Mouse (Mus musculus): ENCODE measurements around the gene St14. TPM values are rescaled to one million over a fixed set of nuclear protein-coding genes. Genes with fewer than 3 reads are reported as not detected.

The St14 gene
- not detected for polyA plus RNA-seq (2014; fragmentation: Illumina TruSeq; extraction: RNeasy Lipid Tissue Mini Kit (QIAGEN cat#74804); ENCODE audit: low read depth, low replicate concordance)

DNA sequence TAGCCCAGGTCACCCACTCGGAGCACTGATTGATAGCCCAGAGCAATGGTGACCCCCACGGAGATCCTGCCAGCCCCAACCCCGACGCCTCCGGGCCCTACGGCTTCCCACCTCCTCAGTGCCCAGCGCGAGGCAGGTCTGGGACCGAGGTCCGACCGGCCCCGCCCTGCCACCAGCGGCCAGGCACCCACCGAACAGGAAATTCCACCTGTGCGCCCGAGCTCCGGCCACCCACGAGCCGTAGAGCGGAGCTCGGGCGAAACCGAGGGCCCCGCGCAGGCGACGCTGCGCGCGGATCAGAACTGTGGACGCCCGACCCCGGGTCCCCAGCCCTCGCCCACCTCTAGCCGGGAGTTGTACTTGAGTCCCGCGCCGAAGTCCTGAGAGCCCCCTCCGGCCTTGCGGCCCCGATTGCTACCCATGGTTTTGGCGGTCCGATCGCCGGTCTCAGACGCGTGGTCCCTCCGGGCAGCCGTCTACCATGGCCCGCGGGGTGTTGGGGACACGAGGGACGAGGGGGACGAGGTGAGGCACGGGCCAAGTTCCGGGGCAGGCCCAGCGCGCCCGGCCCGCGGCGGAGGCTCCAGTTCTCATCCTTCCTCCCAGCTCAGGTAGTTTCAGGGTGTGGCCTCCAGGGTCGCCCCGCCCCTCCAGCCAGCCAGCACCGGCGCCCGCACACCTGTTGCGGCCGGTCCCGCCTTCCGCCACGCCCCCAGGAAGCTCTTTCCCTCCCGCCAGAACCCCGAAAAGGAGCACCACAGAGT, at the start of gene St14:
TSS of gene St14 (minus strand) at position 649 of the 764 bp plus-strand sequence.

Other genes starting within 250 kb of the St14 start
- 6.8 TPM for gene Adamts15, start 209.4 kb downstream of the St14 start, polyA plus RNA-seq (2014; fragmentation: Illumina TruSeq; extraction: RNeasy Lipid Tissue Mini Kit (QIAGEN cat#74804); ENCODE audit: low read depth, low replicate concordance)
- 2.6 TPM for gene Adamts8, start 189.3 kb downstream of the St14 start, polyA plus RNA-seq (2014; fragmentation: Illumina TruSeq; extraction: RNeasy Lipid Tissue Mini Kit (QIAGEN cat#74804); ENCODE audit: low read depth, low replicate concordance)
- gene Zbtb44, start 101.2 kb downstream of the St14 start, polyA plus RNA-seq (2014; fragmentation: Illumina TruSeq; extraction: RNeasy Lipid Tissue Mini Kit (QIAGEN cat#74804); ENCODE audit: low read depth, low replicate concordance), result 12.1 TPM
- gene Aplp2, start 80.0 kb upstream of the St14 start, polyA plus RNA-seq (2014; fragmentation: Illumina TruSeq; extraction: RNeasy Lipid Tissue Mini Kit (QIAGEN cat#74804); ENCODE audit: low read depth, low replicate concordance), result 297 TPM
- 4.9 TPM for gene Prdm10, start 148.7 kb upstream of the St14 start, polyA plus RNA-seq (2014; fragmentation: Illumina TruSeq; extraction: RNeasy Lipid Tissue Mini Kit (QIAGEN cat#74804); ENCODE audit: low read depth, low replicate concordance)

All from heart, adult 10 weeks (tissue).